Mouse (Mus musculus) heart, embryonic 16.5 days (tissue): ENCODE data around the gene Dnttip1. TPM values are rescaled to one million over a fixed set of nuclear protein-coding genes. Genes with fewer than 3 reads are reported as not detected.

Experiments
- ATAC-seq: fragments of 200-750 bp; cut with Nextera tagmentation; replicated peaks from 2 replicates; pipeline ENCODE4 v1.8.0; 2017; ENCODE audit warnings: moderate number of reproducible peaks; ENCODE audit not compliant: insufficient read depth, low FRiP score; ENCODE audit errors: extremely low read depth
- H3K27ac ChIP-seq: fragments of 300-500 bp; sonication (generic); 2 replicates; pipeline ENCODE4 v1.5.1; 2014; ENCODE audit warnings: mild to moderate bottlenecking, low read length, control low read depth, moderate library complexity
- H3K27me3 ChIP-seq: fragments of 300-500 bp; sonication (generic); 2 replicates; pipeline ENCODE4 v1.6.1; 2014; ENCODE audit warnings: low read length, mixed read lengths; ENCODE audit not compliant: control insufficient read depth, insufficient read depth
- H3K36me3 ChIP-seq: fragments of 300-500 bp; sonication (generic); 2 replicates; pipeline ENCODE4 v1.6.1; 2014; ENCODE audit not compliant: control insufficient read depth, insufficient read depth
- H3K4me1 ChIP-seq: fragments of 300-500 bp; sonication (generic); 2 replicates; pipeline ENCODE4 v1.6.1; 2014; ENCODE audit warnings: low read length, mixed read lengths; ENCODE audit not compliant: control insufficient read depth, insufficient read depth
- H3K4me2 ChIP-seq: fragments of 300-500 bp; sonication (generic); 2 replicates; pipeline ENCODE4 v1.6.1; 2014; ENCODE audit warnings: low read depth, mild to moderate bottlenecking, control low read depth, low read length
- H3K4me3 ChIP-seq: fragments of 300-500 bp; sonication (generic); 2 replicates; pipeline ENCODE4 v1.5.1; 2014; ENCODE audit warnings: mild to moderate bottlenecking, control low read depth, low read length
- H3K9ac ChIP-seq: fragments of 300-500 bp; sonication (generic); 2 replicates; pipeline ENCODE4 v1.6.1; 2014; ENCODE audit warnings: low read length, control low read depth
- H3K9me3 ChIP-seq: fragments of 300-500 bp; sonication (generic); replicated peaks from 2 replicates; pipeline ENCODE4 v1.6.1; 2016; ENCODE audit warnings: low read length; ENCODE audit not compliant: control insufficient read depth
- WGBS: fragments of 180-500 bp; shearing (Covaris S2); extraction: QIAGEN DNeasy Blood & Tissue Kit; methylation state at CpG from one replicate; pipeline ENCODE4 v1.1.7; 2014; 5-methylcytosine and 5-hydroxymethylcytosine counted together
- polyA plus RNA-seq: library from polyadenylated mRNA; unstranded; fragments of >200 nt; fragmentation: Nextera tagmentation; extraction: Ambion mirVana; gene quantifications from 2 replicates; pipeline ENCODE4 v1.2.1, GENCODE M21; 2015

The Dnttip1 gene
- polyA plus RNA-seq, 1 experiment from 2014 or later = 58.7 TPM

DNA sequence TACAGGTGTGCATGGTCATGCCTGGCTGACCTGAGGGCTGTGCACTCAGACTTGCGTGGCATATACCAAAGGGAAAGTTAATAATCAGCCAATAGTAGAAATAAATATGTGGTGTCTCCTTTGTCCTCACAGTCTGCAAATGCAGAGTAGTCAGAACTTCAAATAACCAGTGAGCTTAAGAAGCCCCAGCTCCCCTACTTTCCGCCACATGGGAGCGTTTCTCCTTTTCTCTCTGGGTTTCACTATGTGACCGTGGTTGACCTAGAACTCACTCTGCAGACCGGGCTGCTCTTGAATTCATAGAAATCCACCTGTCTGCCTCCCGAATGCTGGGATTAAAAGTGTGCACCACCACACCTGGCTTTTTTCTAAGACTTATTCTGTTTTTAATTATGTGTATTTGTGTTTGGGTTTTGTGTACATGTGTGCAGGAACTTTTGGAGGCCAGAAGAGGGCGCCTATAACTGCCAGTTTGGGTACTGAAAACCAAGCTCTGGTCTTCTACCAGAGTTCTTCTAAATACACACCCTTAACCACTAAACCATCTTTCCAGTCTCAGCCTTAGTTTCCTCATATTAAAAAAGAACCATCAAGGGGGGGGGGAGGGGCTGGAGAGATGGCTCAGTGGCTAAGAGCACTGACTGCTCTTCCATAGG lies 38.3 kb downstream of the Dnttip1 start:
- H3K36me3 ChIP-seq = peaks cover 2% of the 10 kb centered on the region; the same call in 1 of the 2 replicates
- no peak overlapping the region for H3K9ac ChIP-seq
- no peak overlapping the region for H3K4me2 ChIP-seq
- peaks cover 26% of the 10 kb centered on the region for H3K4me1 ChIP-seq
- WGBS = 73% methylated on average over 7 of the region's 7 CpGs
- no peaks in the 10 kb centered on the region for H3K27me3 ChIP-seq
- H3K4me3 ChIP-seq = no peak overlapping the region
- H3K27ac ChIP-seq = no peak overlapping the region
- no peak for ATAC-seq
- no peaks in the 10 kb centered on the region for H3K9me3 ChIP-seq

DNA sequence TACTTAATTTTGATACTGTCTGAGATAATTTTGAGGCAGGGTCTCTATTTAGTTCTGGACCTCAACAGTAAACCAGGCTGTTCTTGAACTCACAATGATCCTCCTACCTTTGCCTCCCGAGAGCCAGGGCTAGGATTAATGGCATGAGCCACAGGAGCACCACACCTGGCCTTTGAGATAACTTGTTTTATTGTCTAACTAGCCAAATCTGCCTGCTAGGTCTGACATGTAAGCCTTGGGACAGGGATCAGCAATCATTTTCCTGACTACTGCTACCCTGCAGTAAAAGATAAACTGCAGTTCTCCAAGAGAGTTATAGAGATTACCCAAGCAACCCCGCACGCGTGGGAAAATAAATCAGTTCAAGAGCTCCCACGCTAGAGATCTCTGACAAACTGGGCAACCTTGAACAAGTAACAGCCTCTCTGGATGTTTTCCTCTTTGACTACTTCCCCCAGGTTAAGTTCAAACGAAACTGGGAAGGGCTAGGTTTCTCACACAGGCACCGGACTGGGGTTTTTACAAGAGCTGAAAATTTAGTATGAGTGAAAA lies 39.2 kb downstream of the Dnttip1 start:
- Histone ChIP-seq H3K4me1 (peaks cover 26% of the 10 kb centered on the region), H3K27me3 (no peaks in the 10 kb centered on the region), H3K4me3 (peak overlapping the region; percentile 73), H3K4me2 (peak overlapping the region; percentile 73), H3K9me3 (no peaks in the 10 kb centered on the region), H3K36me3 (peaks cover 2% of the 10 kb centered on the region; the same call in 1 of the 2 replicates), H3K27ac (peak overlapping the region; percentile 96), H3K9ac (peak overlapping the region; percentile 90)
- ATAC-seq = no peak
- 5% methylated on average over 7 of the region's 7 CpGs for WGBS

DNA sequence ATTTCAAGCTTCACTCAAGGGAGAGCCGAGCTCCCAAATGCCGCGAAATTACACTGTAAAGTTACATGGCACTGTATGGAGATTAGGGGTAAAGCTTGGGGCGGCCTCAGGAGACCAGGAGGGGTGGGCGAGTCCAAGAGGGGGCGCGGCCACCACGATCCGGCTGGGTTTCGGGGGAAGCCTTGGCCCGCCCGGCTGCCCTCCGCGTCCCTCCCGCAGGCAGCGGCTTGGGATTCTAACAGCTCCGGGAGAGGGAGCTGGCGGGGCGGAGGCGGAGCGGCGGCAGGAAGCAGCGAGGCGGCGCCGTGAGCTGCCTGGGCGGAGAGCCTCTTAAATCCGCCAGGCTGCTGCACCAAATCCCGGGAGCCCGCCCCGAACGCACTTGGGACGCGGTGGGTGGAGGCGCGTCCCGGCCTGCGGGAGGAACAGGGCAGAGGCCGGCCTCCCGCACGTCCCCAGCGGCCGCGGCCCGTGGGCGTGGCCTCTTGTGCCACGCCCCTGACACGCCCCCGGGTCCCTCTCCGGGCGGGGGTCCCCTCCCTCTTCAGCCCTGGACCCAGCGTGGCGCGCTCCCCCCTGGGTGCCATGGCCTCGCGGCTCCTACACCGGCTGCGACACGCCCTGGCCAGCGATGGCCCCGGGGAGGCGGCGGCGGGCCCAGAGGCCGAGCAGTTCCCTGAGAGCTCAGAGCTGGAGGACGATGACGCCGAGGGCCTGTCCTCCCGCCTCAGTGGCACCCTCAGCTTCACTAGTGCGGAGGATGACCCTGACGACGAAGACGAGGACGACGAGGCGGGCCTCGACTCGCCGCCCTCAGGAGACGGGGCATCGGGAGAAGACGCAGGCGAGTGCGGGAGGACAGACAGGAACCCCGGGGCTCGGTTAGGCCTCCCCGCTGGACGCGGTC lies 40.0 kb downstream of the Dnttip1 start, which contains the start of gene Snx21:
Gene Snx21, plus strand, starts transcription at position 343 of the 907 bp plus-strand sequence.
- H3K9ac ChIP-seq = peak within 1 kb of the TSS; percentile 90
- no peaks in the 10 kb centered on the region for H3K9me3 ChIP-seq
- peak within 1 kb of the TSS; percentile 96 for H3K27ac ChIP-seq
- ATAC-seq = peak; percentile 96
- WGBS = under 1% methylated on average over 84 of the region's 89 CpGs
- H3K27me3 ChIP-seq = no peaks in the 10 kb centered on the region
- H3K4me1 ChIP-seq = peaks cover 26% of the 10 kb centered on the region
- peak within 1 kb of the TSS; percentile 73 for H3K4me2 ChIP-seq
- peak within 1 kb of the TSS; percentile 73 for H3K4me3 ChIP-seq
- H3K36me3 ChIP-seq = peaks cover 2% of the 10 kb centered on the region; the same call in 1 of the 2 replicates

DNA sequence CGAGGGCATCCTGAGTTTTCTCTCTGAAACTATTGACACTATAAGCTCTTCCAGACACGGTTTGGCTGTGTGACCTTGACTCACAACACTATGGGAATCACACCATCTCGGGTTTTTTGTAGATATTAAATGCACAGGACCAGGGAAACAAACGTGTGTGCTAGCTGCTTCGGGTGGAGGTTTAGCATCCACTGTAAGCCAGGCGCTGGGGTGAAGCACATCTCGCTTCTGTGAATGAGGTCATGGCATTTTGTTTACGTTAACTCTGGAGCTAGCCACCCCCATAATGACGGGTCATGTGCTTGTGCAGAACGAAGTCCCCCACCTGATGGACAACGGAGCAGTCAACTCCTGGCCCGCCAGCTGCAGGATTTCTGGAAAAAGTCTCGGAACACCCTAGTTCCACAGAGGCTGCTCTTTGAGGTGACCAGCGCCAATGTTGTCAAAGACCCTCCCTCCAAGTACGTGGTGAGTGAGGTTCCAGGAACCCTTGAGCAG lies 40.7 kb downstream of the Dnttip1 start:
- peaks cover 26% of the 10 kb centered on the region for H3K4me1 ChIP-seq
- WGBS = 5% methylated on average over 15 of the region's 15 CpGs

DNA sequence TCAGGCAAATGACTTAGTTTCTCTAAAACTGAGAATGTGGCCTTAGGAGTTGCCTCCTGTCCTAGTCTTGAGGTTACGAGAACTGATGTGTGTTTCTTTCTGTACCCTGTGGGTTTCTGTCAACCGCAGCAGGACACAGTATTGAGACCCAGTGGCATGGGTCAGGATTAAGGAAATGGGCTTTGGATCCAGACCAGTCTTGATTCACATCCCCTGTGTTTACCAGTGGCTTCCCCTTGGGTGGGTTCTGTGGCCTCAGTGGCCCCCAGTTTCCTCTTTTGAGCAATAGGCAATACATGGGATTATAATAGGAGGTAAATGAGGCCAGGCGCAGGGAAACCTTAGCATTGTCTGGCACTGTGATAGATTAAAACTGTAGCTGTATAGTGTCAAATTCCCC lies 41.2 kb downstream of the Dnttip1 start:
- no peak for ATAC-seq
- no peaks in the 10 kb centered on the region for H3K27me3 ChIP-seq
- peak overlapping the region; percentile 96 for H3K27ac ChIP-seq
- H3K4me3 ChIP-seq = peak overlapping the region; percentile 73
- H3K36me3 ChIP-seq = peaks cover 3% of the 10 kb centered on the region; the same call in 1 of the 2 replicates
- H3K4me1 ChIP-seq = peaks cover 26% of the 10 kb centered on the region
- H3K9me3 ChIP-seq = no peaks in the 10 kb centered on the region
- H3K9ac ChIP-seq = peak overlapping the region; percentile 90
- peak overlapping the region; percentile 73 for H3K4me2 ChIP-seq
- WGBS = 65% methylated on average over 3 of the region's 3 CpGs

More for the DNA sequence above, 40.7 kb downstream of the Dnttip1 start:
- H3K27me3 ChIP-seq = no peaks in the 10 kb centered on the region
- peak overlapping the region; percentile 73 for H3K4me2 ChIP-seq
- peak overlapping the region; percentile 73 for H3K4me3 ChIP-seq
- peak overlapping the region; percentile 90 for H3K9ac ChIP-seq
- peaks cover 2% of the 10 kb centered on the region; the same call in 1 of the 2 replicates for H3K36me3 ChIP-seq
- ATAC-seq = no peak
- no peaks in the 10 kb centered on the region for H3K9me3 ChIP-seq
- H3K27ac ChIP-seq = peak overlapping the region; percentile 96

DNA sequence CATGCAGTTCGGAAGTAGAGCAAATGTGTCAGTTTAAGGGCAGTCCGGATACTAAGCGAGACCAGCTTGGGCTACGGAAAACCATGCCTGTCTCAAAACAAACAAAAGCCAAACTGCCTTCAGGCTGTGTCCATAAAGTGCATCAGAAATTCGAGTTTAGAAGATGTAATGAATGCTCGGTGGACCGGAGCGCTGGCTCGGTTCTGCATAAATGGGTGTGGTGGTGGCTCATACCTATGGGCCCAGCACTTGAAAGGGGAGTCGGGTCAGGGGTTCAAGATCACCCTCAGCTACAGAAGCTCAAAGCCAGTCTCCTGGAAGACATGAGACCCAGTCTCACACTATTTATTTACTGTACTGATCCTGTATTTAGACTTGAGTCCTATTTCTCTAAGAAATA lies 42.0 kb downstream of the Dnttip1 start:
- no peak for ATAC-seq
- Histone ChIP-seq H3K4me3 (no peak overlapping the region), H3K27ac (no peak overlapping the region), H3K4me2 (peak overlapping the region; percentile 73), H3K9me3 (no peaks in the 10 kb centered on the region), H3K36me3 (peaks cover 10% of the 10 kb centered on the region), H3K9ac (no peak overlapping the region), H3K4me1 (peaks cover 26% of the 10 kb centered on the region), H3K27me3 (no peaks in the 10 kb centered on the region)
- 80% methylated on average over 10 of the region's 10 CpGs for WGBS

DNA sequence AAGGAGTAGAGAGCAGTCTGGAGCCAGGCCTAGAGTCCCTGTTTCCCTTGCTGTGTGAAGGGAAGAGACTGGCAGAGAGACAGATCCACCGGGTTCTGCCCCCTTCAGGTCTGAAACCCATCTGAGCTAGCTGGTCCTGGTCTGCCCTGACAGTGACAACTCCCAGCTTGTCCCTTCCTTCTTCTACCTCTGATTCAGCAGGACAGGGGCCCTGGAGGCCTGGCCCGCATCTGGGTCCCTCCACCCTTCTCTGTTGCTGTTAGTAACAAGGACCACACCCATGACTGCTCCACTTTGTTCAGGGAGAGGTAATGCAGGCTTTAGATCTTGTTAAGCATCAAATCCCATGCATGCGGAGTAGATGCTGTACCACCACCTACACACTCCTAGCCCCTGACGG lies 42.6 kb downstream of the Dnttip1 start:
- H3K4me2 ChIP-seq = no peak overlapping the region
- no peaks in the 10 kb centered on the region for H3K9me3 ChIP-seq
- H3K36me3 ChIP-seq = peaks cover 15% of the 10 kb centered on the region
- no peak overlapping the region for H3K4me3 ChIP-seq
- no peak for ATAC-seq
- no peaks in the 10 kb centered on the region for H3K27me3 ChIP-seq
- H3K4me1 ChIP-seq = peaks cover 32% of the 10 kb centered on the region
- H3K9ac ChIP-seq = peak overlapping the region; percentile 3; the same call in 1 of the 2 replicates
- WGBS = 59% methylated on average over 4 of the region's 4 CpGs
- H3K27ac ChIP-seq = no peak overlapping the region

DNA sequence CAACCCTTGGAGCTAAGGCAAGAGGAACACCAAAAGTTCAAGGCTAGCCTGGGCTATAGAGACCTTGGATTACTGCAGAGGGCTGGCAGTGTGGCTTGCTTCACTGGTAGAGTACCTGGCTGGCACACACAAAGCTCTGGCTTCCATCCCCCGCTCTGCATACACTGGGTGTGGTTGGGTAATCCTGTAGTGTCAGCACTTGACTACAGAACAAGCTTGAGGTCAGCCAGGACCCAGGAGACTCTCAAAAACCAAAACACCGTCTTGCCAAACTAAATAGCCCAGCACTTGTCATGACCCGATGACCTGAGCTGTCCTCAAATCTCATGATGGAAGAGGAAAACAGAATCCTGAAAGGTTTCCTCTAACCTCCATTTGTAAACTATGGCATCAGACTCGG lies 44.7 kb downstream of the Dnttip1 start:
- peaks cover 32% of the 10 kb centered on the region for H3K4me1 ChIP-seq
- H3K9ac ChIP-seq = no peak overlapping the region
- no peaks in the 10 kb centered on the region for H3K9me3 ChIP-seq
- no peak overlapping the region for H3K27ac ChIP-seq
- ATAC-seq = no peak
- H3K36me3 ChIP-seq = peaks cover 16% of the 10 kb centered on the region
- H3K4me3 ChIP-seq = no peak overlapping the region
- H3K27me3 ChIP-seq = no peaks in the 10 kb centered on the region
- H3K4me2 ChIP-seq = no peak overlapping the region
- WGBS = 67% methylated on average over 4 of the region's 4 CpGs
